Mouse (Mus musculus): ENCODE measurements around the gene Atf7.
"Not testable (repeated sequence)": the region's sequence is repeated elsewhere in the genome, so short reads cannot be mapped to it uniquely, and the experiment has no call there.

Atf7 gene

GRCm38 (mm10) chr15:102624970-102625686, at the start of gene Atf7, which contains the start of gene Gm28047:
Atf7 (minus strand) TSS chr15:102625464.
Gm28047 (minus strand) TSS chr15:102625067.
- DNase-seq (ENCODE audit: low spot score), result peak; percentile 99

DNA sequence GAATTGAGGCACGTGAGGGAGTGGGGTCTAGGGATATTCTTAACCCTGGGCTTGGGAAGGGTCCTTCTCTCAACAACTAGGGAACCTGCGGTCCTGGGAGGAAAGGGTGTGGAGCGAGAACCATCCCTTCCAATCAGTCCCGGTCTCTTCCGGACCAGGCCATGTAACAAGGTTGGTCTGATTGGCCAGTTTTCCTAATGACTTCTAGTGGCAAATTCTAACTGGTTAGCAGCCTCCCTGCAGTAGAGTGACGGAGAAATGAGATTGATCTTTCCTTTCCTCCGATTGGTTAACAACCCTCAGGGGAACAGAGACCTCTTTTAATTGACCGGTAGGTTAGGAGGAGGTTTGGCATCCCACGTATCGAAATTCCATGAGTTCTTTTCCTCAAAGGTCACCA, 48.3 kb upstream of the Atf7 start:
- DNase-seq (ENCODE audit: low spot score), result peak; percentile 80

- DNase-seq (ENCODE audit: low spot score), result peak; percentile 70
Measured at GRCm38 (mm10) chr15:102672215-102673071, 47.2 kb upstream of the Atf7 start, which contains the start of gene Atp5g2. Atp5g2 (minus strand) TSS chr15:102672352.

GRCm38 (mm10) chr15:102671721-102672214, 46.5 kb upstream of the Atf7 start:
- peak; percentile 68 for DNase-seq (ENCODE audit: low spot score)

DNA sequence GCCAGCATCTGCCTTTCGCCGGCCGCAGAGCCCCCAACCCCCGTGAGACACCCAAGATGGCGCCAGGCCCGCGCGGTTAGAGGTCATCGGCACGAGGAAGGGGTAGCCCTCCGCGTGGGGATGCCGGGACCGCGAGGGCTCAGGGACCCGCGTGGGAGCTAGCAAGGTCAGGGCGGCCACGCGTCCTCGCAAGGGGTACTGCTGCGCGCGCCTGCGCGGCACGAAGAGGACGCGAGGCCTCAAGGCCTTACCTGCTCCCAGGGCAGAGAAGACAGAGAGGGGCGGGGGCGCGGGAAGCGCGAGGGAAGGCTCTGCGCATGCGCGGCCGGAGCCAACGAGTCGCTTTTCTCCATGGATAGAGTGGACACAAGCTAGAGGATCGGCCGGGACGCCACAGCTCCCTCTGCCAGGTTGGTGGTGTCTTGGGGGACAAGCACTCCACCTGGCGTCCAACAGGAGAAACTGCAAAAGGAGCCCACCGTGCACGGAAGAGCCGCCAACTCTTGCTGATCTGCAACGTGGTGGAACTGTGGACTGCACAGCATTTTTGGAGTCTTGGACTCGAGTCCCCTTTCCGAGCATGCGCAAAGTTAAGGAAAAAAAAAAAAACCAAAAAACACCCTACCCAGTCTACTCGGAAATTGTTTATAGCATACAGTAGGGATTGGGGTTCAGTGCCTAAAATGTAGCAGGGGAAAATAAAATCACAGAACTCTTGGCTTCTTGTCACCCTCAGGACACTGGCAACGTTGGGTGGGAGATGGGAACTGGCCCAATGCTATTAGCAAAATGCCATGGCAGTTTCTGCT, 45.7 kb upstream of the Atf7 start:
- DNase-seq (ENCODE audit: low spot score), result peak; percentile 99

- DNase-seq (ENCODE audit: low spot score), result peak; percentile 37
Measured at GRCm38 (mm10) chr15:102670281-102670680, 45.0 kb upstream of the Atf7 start.

DNA sequence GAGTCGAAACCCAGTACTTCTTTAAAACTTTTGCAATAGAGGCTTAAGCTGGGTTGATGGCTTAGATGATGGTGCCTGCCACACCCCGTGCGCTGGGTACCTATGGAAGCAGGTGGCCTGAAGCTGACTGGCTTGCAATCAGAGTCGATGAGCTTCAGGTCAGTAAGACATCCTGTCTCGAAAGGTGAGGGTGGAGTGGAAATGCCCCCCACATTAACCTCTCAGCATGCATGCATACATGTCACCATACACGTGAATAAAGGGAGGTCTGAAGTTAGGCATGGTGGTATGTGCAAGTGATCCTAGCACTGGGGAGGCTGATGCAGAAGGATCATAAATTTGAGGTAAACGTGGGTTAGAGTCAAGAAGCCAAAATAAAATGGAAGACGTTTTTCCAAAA, 44.3 kb upstream of the Atf7 start:
- DNase-seq (ENCODE audit: low spot score), result no peak

DNA sequence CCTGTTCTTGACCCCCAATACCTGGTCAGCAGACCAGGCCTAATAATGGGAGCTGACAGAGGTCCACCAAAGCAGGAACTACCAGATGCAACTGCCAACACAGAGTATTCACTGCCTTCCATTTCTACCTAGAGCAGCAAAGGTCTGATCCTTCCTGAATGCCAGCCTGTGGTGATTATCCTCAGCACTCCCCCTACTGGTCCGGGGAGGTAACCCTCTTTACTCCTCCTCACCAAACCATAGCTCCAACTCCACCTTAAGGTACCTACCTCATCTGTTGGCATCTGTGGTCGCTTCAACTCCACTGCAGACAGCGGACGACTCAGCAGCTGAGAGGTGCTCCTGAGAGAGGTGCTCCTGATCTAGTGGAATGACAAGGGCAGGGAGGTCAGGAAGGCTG, 40.2 kb upstream of the Atf7 start:
- peak; percentile 75 for DNase-seq (ENCODE audit: low spot score)

- DNase-seq (ENCODE audit: low spot score), result no peak
Measured at GRCm38 (mm10) chr15:102663825-102664224, 38.6 kb upstream of the Atf7 start.

- DNase-seq (ENCODE audit: low spot score), result not testable (repeated sequence)
Measured at GRCm38 (mm10) chr15:102662601-102663000, 37.3 kb upstream of the Atf7 start.

DNA sequence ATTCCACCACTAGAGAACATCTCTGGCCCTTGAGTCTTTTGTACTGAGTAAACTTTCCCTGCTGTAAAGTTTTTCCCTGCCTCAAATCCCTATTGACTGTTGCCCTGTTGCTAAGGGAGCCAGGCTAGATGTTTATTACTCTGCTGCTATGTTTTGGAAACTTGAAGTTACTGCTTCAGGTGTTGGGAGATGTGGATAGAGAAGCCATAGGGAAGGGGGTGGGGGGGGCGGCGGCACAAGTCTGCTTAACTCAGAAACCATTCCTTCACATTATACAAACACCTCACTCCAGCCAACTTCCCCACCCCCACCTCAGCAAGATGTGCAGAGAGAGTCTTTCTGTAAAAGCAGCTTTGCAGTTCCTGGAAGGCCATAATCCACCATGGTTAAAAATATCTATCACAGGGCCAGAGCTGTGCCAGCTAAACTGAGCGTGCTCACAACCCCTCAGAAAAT, 32.7 kb upstream of the Atf7 start:
- no peak for DNase-seq (ENCODE audit: low spot score)

DNA sequence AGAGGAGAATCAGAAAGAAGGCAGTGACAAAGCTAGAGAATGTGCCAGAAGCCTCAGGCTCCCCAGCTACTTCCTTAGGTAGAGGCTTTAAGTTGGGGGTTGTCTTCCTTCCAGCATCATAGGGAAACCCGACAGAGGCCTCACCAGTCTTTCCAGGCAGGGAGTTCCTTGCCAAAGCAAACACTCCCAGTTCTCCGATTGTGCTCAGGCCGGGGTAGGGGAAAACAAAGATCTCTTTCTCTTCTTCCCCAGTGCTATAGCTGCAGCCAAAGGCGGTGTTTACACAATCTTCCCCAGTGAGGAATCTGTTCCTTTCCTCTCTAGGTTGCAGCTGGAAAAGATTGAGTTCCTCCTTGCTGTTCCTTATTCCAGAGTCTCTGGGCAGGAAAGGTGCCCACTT, 31.4 kb upstream of the Atf7 start:
- no peak for DNase-seq (ENCODE audit: low spot score)

DNA sequence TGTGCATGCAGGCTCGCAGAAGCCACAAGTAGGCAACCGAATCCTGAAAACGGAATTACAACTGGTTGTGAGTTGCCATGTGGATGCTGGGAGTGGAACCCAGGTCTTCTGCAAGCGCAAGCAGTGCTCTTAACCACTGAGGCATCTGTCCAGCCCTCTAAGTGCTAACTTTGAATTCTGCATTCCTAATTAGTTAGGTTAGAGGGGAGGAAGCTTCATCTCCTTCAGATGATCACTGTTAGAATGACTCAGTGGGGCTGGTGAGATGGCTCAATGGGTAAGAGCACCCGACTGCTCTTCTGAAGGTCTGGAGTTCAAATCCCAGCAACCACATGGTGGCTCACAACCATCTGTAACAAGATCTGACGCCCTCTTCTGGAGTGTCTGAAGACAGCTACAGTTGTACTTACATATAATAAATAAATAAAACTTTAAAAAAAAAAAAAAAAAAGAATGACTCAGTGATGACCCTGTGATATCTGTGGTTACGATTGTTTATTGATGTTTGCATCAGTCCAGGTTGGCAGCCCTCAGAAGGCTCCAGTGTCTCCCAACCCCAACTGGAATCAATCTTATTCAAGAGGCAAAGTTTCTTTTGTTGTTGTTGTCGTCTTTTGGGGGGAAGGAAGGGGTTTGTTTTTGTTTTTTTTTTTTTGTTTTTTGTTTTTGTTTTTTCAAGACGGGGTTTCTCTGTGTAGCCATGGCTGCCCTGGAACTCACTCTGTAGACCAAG, 26.8 kb upstream of the Atf7 start:
- not testable (repeated sequence) for DNase-seq (ENCODE audit: low spot score)

DNA sequence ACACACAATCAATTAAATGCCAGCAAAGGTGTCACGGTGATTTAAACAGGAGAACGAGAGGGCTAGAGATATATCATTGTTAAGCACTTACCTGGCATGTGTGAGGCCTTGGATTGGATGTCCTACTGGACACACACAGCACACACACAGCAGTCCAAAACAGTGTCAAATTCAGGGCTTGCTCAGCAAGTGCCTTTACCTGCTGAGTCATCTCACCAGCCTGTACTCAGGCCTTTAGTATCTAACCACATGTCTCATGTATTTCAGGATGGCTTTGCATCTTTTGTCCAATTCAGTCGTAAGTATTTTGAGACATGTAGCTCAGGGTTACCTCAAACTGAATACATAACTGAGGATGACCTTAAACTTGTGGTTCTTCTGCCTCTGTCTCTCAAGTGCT, 25.8 kb upstream of the Atf7 start:
- DNase-seq (ENCODE audit: low spot score), result no peak

DNA sequence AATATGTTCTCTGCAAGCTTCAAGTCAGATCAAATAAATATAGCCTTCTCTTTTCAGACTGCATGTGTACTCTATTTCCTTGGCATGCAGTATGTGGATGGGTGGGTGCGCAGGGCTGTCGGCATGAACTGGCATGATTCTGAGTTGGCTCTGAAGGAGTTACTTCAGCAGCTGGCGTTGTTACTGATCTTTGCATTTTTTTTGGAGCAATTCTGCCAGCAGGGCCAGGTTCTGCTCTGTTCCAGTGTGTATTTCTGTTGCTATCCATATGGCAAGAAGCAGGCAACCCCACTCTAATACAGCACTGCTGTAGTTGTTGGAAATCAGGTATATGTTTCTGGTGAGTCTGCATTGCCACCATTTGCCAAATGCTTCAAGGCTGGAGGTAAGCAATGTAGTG, 10.6 kb upstream of the Atf7 start:
- no peak for DNase-seq (ENCODE audit: low spot score)

GRCm38 (mm10) chr15:102634684-102635083, 9.4 kb upstream of the Atf7 start:
- DNase-seq (ENCODE audit: low spot score), result no peak

- DNase-seq (ENCODE audit: low spot score), result no peak
Measured at GRCm38 (mm10) chr15:102625687-102626055, 407 bp upstream of the Atf7 start.

DNA sequence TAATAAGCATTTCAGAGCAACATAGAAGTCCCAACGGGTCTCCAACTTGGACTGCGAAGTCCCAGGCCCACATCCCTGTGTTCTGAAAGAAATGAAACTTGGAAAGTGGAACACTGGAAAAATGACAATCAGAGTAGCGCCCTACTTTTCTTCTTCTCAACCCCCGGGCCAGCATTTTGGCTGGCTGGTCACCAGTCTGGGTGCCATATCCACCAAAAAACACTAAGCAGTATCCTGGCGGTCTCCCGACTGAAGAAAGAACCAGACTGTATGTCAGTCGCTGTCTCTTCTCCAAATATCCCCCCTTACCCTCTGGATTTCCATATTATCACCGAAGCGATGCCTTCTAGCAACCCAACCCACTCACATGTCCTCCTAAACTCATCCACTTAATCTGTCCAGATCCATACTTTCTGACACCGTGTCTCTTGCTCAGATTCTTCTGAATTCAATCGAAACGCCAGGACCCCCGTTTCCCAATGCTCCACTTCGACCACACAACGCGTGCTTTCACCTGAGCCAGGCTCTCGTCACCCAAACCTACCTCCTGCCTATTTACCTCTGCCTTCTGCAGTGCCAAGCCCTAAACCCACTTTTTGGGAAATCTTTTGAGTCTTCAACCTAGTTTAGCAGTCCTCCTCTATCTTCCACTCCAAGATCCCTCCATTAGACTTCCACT, 834 bp downstream of the Atf7 start:
- DNase-seq (ENCODE audit: low spot score), result peak; percentile 35

DNA sequence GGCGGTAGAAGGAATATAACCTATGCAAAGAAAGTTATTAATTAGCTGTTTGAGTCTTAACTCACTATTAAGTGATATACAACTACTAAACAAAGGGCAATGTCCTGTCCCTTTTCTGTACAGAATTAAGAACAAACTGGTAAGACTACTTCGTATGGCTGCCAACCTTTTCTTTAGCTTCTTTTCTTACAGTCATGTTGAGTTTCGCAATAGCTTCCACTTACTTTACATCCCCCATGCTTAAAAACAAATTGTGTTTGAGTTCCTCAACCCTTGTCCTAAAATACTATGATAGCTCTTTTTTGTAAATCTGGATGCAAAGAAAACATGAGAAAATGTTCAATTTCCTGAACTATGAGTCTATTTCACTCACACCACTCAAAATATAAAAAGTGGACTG, 2.1 kb downstream of the Atf7 start:
- no peak for DNase-seq (ENCODE audit: low spot score)

GRCm38 (mm10) chr15:102622536-102622935, 2.7 kb downstream of the Atf7 start:
- no peak for DNase-seq (ENCODE audit: low spot score)

DNA sequence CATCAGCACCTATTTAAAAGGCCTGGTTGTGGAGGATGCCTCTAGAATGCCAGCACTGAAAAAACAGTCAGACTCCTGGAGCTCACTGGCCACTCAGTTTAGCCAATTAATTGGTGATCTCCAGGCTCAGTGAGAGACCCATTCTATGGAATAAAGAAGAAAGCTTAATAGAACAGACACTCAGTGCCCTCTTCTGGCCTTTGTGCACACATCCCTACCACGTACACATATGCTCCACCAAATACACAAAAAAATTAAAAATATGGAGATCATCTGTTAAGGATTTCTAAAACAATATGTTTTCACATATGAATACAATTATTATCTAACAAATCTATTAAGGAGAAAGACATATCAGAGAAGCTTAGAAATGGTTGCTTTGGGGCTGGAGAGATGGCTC, 4.5 kb downstream of the Atf7 start:
- DNase-seq (ENCODE audit: low spot score), result no peak

All from retina, embryonic 14.5 days (tissue).